Mouse (Mus musculus) forebrain, embryonic 14.5 days (tissue): ENCODE measurements around the gene Cdk5r2. TPM values are rescaled to one million over a fixed set of nuclear protein-coding genes. Genes with fewer than 3 reads are reported as not detected.

Experiments
- ATAC-seq: fragments of 200-750 bp; cut with Nextera tagmentation; 2 replicates; pipeline ENCODE4 v1.8.0; 2017; ENCODE audit warnings: mild to moderate bottlenecking, moderate library complexity
- DNase-seq: peaks from one replicate; pipeline ENCODE4 v3.0.0-alpha.2; 2015; ENCODE audit warnings: low spot score
- H3K27ac ChIP-seq: fragments of 300-500 bp; sonication (generic); 2 replicates; pipeline ENCODE4 v1.5.1; 2014; ENCODE audit warnings: low read depth, mild to moderate bottlenecking, control low read depth, low read length, moderate library complexity
- H3K27me3 ChIP-seq: fragments of 300-500 bp; sonication (generic); replicated peaks from 2 replicates; pipeline ENCODE4 v1.6.1; 2014; ENCODE audit warnings: low read length, control low read depth, mixed read lengths; ENCODE audit not compliant: control insufficient read depth, insufficient read depth
- H3K36me3 ChIP-seq: fragments of 300-500 bp; sonication (generic); 2 replicates; pipeline ENCODE4 v1.6.1; 2014; ENCODE audit warnings: low read length, control low read depth; ENCODE audit not compliant: control insufficient read depth, insufficient read depth
- H3K4me1 ChIP-seq: fragments of 300-500 bp; sonication (generic); 2 replicates; pipeline ENCODE4 v1.6.1; 2014; ENCODE audit warnings: antibody characterized with exemption, low read length, control low read depth; ENCODE audit not compliant: control insufficient read depth, insufficient read depth
- H3K4me2 ChIP-seq: fragments of 300-500 bp; sonication (generic); 2 replicates; pipeline ENCODE4 v1.6.1; 2014; ENCODE audit warnings: mild to moderate bottlenecking, control low read depth, low read length
- H3K4me3 ChIP-seq: fragments of 300-500 bp; sonication (generic); 2 replicates; pipeline ENCODE4 v1.5.1; 2014; ENCODE audit warnings: low read depth, low read length, control low read depth
- H3K9ac ChIP-seq: fragments of 300-500 bp; sonication (generic); 2 replicates; pipeline ENCODE4 v1.6.1; 2014; ENCODE audit warnings: mild to moderate bottlenecking, low read length, control low read depth, moderate library complexity
- H3K9me3 ChIP-seq: fragments of 300-500 bp; sonication (generic); replicated peaks from 2 replicates; pipeline ENCODE4 v1.6.1; 2016; ENCODE audit warnings: low read length, control low read depth, mixed read lengths; ENCODE audit not compliant: control insufficient read depth
- WGBS: fragments of 180-500 bp; shearing (Covaris S2); extraction: QIAGEN DNeasy Blood & Tissue Kit; methylation state at CpG from one replicate; pipeline ENCODE4 v1.1.7; 2014; 5-methylcytosine and 5-hydroxymethylcytosine counted together
- polyA plus RNA-seq: library from polyadenylated mRNA; unstranded; fragments of >200 nt; fragmentation: Nextera tagmentation; extraction: Ambion mirVana; gene quantifications from 2 replicates; pipeline ENCODE4 v1.2.1, GENCODE M21; 2014

Cdk5r2 gene
- polyA plus RNA-seq, 1 experiment from 2014 or later, result 5.3 TPM

DNA sequence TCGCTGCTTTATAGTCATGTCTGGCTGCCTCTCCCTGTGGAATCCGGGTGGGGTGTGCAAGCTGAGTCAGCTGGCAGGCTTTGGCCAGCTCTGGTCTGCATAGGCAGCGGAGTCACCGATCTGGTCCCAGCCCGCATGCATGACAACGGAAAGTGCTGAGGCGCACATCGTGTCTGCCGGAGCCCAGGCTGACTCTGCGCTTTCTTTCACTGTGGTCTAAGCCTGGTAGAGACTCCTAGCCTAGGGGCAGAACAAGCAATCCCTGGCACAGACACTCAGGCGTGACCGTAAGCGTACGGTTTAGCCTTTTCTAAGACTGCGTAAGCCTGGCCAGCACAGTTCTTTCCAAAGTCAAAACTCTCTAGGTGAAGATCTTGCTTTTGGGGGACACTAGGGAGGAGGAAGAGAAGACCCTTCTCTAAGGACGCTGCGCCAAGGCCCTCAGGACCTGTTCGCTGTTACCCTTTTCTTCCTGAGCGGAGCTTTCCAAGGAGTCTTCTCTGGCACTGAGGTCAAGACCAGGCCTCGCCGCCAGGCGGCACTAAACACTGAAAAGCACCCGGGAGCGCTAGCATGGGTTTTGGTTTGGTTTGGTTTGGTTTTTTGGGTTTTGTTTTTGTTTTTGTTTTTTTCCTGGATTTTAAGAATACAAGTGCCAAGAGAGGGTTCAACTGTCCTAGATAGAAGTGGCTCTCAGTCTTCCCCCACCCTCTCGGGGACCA is 38.6 kb downstream of the Cdk5r2 start, which contains the start of gene Cryba2:
Cryba2 (minus strand) TSS at position 10 of the 722 bp plus-strand sequence.
- Histone ChIP-seq H3K4me2 (peak within 1 kb of the TSS; percentile 38), H3K27me3 (peaks cover 78% of the 10 kb centered on the region), H3K4me3 (peak within 1 kb of the TSS; percentile 9), H3K27ac (no peak within 1 kb of the TSS), H3K9me3 (no peaks in the 10 kb centered on the region), H3K36me3 (no peaks in the 10 kb centered on the region), H3K4me1 (no peaks in the 10 kb centered on the region), H3K9ac (peak within 1 kb of the TSS; percentile 17; the same call in 1 of the 2 replicates)
- ATAC-seq, result 0 out of 2 replicates have a peak, but pooled peaks have one; percentile 19
- 2% methylated on average over 25 of the region's 25 CpGs for WGBS
- DNase-seq, result peak; percentile 76

DNA sequence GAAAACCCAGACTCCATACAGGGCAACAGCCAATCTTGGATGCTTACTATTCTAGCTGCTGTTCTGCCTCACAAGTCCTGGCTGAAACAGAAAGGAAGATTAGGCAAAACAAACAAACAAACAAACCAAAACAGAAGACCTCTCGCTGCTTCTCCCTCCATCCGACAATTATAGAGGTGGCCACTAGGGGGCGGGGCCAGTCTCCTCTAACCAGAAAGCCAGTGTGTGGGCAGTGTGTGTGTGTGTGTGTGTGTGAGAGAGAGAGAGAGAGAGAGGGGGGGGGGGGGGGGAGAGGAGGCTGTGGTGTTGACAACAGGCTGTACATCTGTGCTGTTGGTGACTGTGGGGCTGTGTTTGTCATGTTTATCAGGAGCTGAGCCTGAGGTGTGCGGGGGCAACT is 40.2 kb downstream of the Cdk5r2 start:
- no peak overlapping the region for H3K9ac ChIP-seq
- DNase-seq (peak; percentile 67), ATAC-seq (peak; percentile 40; the same call in 1 of the 2 replicates)
- H3K4me3 ChIP-seq, result no peak overlapping the region
- 21% methylated on average over 4 of the region's 4 CpGs for WGBS
- no peaks in the 10 kb centered on the region for H3K9me3 ChIP-seq
- H3K27ac ChIP-seq, result no peak overlapping the region
- H3K4me1 ChIP-seq, result no peaks in the 10 kb centered on the region
- H3K36me3 ChIP-seq, result no peaks in the 10 kb centered on the region
- H3K27me3 ChIP-seq, result peaks cover 78% of the 10 kb centered on the region
- H3K4me2 ChIP-seq, result no peak overlapping the region

DNA sequence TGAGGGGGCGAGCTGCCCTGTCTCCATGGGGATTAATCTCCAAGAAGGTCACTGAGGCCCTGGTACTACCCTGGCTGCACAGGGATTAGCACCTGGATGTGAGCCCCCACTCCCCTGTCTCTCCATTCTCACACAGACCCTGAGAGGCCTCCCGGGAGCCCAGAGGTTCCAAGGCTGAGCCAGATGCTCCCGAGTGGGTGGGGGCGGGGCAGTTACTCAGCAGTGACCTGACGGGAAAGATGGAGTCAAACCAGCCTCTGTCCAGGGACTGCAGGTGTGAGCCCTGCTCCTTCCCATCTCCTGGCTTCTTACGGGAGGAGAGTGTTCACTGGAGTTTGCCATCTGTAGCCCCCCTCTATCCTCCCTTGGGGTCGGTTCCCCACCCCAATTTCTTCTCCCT is 43.2 kb downstream of the Cdk5r2 start:
- Histone ChIP-seq H3K4me2 (no peak overlapping the region), H3K27me3 (peaks cover 77% of the 10 kb centered on the region), H3K4me3 (no peak overlapping the region), H3K9me3 (no peaks in the 10 kb centered on the region), H3K36me3 (no peaks in the 10 kb centered on the region), H3K4me1 (peaks cover 4% of the 10 kb centered on the region; the same call in 1 of the 2 replicates), H3K9ac (no peak overlapping the region), H3K27ac (no peak overlapping the region)
- ATAC-seq (no peak), DNase-seq (no peak)
- WGBS, result 4% methylated on average over 7 of the region's 7 CpGs

DNA sequence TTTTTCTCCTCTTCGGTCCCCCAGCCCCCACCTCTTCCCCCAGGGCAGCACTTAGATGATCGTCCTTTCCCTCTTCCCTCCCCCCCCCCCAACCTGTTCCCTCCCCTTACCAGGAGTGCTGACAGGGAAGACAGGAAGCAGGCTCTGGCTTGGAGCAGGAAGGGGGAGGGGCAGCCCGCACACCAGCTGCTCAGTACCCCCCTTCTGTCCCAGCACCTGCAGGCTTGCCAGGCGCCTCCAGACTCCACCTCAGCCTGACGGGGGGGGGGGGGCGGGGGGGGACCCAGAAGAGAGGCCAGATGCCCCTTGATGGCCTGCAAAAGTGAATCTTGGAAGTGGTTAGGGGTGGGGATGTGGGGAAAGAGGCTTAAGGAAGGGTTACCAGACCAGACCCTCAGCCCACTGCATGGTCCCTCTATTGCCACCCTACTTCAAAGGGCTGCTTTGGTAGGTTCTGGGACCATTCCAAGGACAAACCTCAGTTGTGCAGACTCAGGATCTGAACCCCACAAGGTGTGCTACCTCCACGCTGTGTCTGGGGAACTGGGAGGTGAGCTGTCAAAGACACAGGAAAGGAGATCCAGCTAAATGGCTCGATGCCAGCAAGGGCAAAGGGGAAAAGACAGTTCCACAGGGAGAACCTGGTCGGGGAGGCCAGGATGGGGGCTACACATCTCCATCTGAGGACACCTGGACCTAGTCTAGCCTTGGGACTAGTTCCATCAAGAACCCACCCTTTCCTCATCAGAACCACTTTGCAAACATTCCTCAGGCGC is 44.1 kb downstream of the Cdk5r2 start:
- Histone ChIP-seq H3K4me3 (no peak overlapping the region), H3K4me1 (peaks cover 4% of the 10 kb centered on the region; the same call in 1 of the 2 replicates), H3K27ac (no peak overlapping the region), H3K27me3 (peaks cover 71% of the 10 kb centered on the region), H3K9ac (no peak overlapping the region), H3K9me3 (no peaks in the 10 kb centered on the region), H3K4me2 (no peak overlapping the region), H3K36me3 (no peaks in the 10 kb centered on the region)
- ATAC-seq (peak; percentile 78), DNase-seq (no peak)
- 6% methylated on average over 8 of the region's 10 CpGs for WGBS

DNA sequence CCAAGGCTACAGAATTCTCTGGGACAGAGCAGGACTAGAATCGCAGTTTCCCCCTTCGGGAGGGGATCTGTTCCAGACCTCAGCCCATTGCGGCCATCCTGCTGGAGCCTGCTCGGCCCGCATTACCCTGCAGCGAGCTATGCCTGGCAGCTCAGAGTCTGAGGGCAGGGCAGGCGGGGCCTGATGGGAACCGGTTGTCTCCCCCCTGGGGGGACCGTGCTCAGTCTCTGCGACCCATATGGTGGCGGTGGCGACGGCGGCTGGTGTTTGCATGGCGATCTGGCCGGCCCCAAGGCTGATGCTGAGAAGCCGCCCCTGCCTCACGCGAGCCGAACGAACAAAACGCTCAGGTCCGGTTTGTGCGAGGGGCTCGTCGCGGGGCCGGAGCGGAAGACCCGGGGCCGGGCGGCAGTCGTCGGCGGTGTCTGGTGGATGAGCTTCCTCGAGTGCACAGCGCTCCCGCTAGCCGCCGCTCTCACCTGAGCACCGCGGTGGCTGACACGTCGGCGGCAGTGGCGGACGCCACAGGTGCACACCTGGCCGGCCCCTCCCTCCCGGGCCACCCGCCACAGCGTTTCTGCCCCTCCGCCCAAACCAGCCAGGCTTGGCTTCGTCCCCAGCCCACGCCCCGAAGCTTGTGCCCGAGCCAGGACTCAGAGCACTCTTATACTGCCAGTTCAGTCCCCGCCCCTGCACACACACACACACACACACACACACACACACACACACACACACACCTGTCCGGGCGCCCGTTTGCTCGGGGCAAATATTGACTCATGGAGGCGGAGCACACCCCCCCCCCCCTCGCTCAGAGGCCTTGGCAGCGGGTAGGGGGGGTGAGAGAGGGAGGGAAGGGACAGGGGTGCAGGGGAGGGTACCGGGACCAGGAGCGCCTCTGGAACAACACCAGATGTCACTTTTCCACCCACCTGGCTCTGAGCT is 45.9 kb downstream of the Cdk5r2 start:
- H3K4me2 ChIP-seq, result peak overlapping the region; percentile 61
- H3K4me3 ChIP-seq, result peak overlapping the region; percentile 28
- peaks cover 4% of the 10 kb centered on the region; the same call in 1 of the 2 replicates for H3K4me1 ChIP-seq
- peak overlapping the region; percentile 43 for H3K9ac ChIP-seq
- H3K27me3 ChIP-seq, result peaks cover 61% of the 10 kb centered on the region
- no peaks in the 10 kb centered on the region for H3K9me3 ChIP-seq
- WGBS, result under 1% methylated on average over 62 of the region's 66 CpGs
- no peaks in the 10 kb centered on the region for H3K36me3 ChIP-seq
- H3K27ac ChIP-seq, result no peak overlapping the region
- ATAC-seq (peak; percentile 42), DNase-seq (no peak)

DNA sequence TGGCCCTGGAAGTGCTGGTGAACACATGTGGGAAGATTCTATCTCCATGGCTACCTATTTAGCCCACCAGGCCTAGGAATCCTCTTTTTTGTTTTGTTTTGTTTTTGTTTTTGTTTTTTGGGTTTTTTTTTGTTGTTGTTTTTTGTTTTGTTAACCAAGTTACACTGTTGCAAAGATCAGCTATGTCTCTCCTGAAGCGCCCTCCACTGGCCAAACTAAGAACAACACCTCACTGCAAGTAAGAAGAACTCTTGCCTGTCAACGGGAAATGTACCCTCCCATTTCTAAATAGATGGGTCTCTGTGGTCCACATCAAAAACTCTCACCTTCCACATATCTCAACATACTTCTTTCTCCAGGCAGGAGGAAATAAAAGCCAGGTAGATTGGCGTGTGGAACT is 47.0 kb downstream of the Cdk5r2 start:
- DNase-seq (no peak), ATAC-seq (no peak)
- H3K4me3 ChIP-seq, result no peak overlapping the region
- 3% methylated on average over 3 of the region's 3 CpGs for WGBS
- H3K9ac ChIP-seq, result no peak overlapping the region
- H3K4me2 ChIP-seq, result no peak overlapping the region
- peaks cover 4% of the 10 kb centered on the region; the same call in 1 of the 2 replicates for H3K4me1 ChIP-seq
- no peak overlapping the region for H3K27ac ChIP-seq
- H3K36me3 ChIP-seq, result no peaks in the 10 kb centered on the region
- H3K9me3 ChIP-seq, result no peaks in the 10 kb centered on the region
- H3K27me3 ChIP-seq, result peaks cover 55% of the 10 kb centered on the region

DNA sequence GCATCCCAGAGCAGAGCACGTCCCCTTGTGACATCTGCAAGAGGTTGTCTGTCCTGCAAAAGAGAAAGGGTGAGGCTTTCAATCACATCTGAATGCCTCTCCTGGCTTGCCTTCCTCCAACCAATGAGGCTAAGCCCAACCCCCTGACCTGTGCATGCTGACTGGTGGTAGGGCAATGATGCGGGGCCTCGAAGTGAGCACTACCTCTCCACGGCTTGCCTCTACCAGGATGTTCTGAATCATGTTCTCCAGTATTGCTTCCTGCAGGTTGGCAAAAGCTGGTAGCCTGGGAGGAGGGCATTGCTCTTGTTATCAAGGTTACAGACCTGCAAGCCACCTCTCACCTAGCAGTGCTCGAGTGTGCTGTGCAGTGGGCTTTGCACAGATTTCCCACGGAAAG is 47.5 kb downstream of the Cdk5r2 start:
- WGBS, result 36% methylated on average over 6 of the region's 6 CpGs
- no peak overlapping the region for H3K4me3 ChIP-seq
- H3K9ac ChIP-seq, result no peak overlapping the region
- no peaks in the 10 kb centered on the region for H3K9me3 ChIP-seq
- ATAC-seq (no peak), DNase-seq (no peak)
- H3K27ac ChIP-seq, result no peak overlapping the region
- H3K36me3 ChIP-seq, result no peaks in the 10 kb centered on the region
- H3K27me3 ChIP-seq, result peaks cover 50% of the 10 kb centered on the region
- no peak overlapping the region for H3K4me2 ChIP-seq
- peaks cover 4% of the 10 kb centered on the region; the same call in 1 of the 2 replicates for H3K4me1 ChIP-seq
